Mouse (Mus musculus) MEL (cell line): ENCODE results near the gene Tesmin. TPM values are rescaled to one million over a fixed set of nuclear protein-coding genes. Genes with fewer than 3 reads are reported as not detected.
A peak's percentile ranks its signal among the peaks of the same experiment; 100 is the strongest.

Experiments used
- DNase-seq: peaks from one replicate; pipeline ENCODE4 v3.0.0; 2011; ENCODE audit warnings: low read depth, low spot score
- H3K27ac ChIP-seq: 2 replicates; pipeline ENCODE4 v1.5.1; 2012; ENCODE audit warnings: low read depth, mild to moderate bottlenecking, control low read depth, low read length, moderate library complexity; ENCODE audit not compliant: control insufficient read depth
- H3K27me3 ChIP-seq, 2 experiments: fragments of 150-350 bp in 1 of 2; sonication (generic) in 1 of 2; 2 replicates each; pipeline ENCODE4 v1.6.1; 2012; ENCODE audit warnings: low read length in 2 of 2, mild to moderate bottlenecking in 2 of 2, improper control_type of control experiment in 1 of 2, moderate library complexity in 1 of 2; ENCODE audit not compliant: insufficient read depth in 2 of 2, control insufficient read depth in 1 of 2
- H3K36me3 ChIP-seq, 2 experiments: 2 replicates each; pipeline ENCODE4 v1.6.1; 2012 to 2014; ENCODE audit warnings: low read length in 2 of 2, improper control_type of control experiment in 1 of 2, inconsistent platforms in 1 of 2, mild to moderate bottlenecking in 1 of 2; ENCODE audit not compliant: insufficient read depth in 2 of 2, control insufficient read depth in 1 of 2
- H3K4me1 ChIP-seq, 2 experiments: fragments of 150-350 bp in 1 of 2; sonication (generic) in 1 of 2; 2 replicates each; pipeline ENCODE4 v1.6.1; 2012; ENCODE audit warnings: low read length in 2 of 2, improper control_type of control experiment in 1 of 2, mild to moderate bottlenecking in 1 of 2; ENCODE audit not compliant: insufficient read depth in 2 of 2, control insufficient read depth in 1 of 2
- H3K4me3 ChIP-seq, 2 experiments: fragments of 150-350 bp in 1 of 2; sonication (generic) in 1 of 2; 2 replicates each; pipeline ENCODE4 v1.5.1; 2012; ENCODE audit warnings: low read depth in 2 of 2, low read length in 2 of 2, mild to moderate bottlenecking in 2 of 2, moderate library complexity in 2 of 2, control low read depth in 1 of 2, improper control_type of control experiment in 1 of 2; ENCODE audit not compliant: control insufficient read depth in 1 of 2, insufficient read depth in 1 of 2
- H3K79me2 ChIP-seq: 2 replicates; pipeline ENCODE4 v1.6.1; 2012; ENCODE audit warnings: mild to moderate bottlenecking, low read length, moderate library complexity; ENCODE audit not compliant: control insufficient read depth, poor library complexity, insufficient read depth
- H3K9ac ChIP-seq: 2 replicates; pipeline ENCODE4 v1.6.1; 2012; ENCODE audit warnings: low read depth, mild to moderate bottlenecking, control low read depth, low read length, moderate library complexity; ENCODE audit not compliant: control insufficient read depth, poor library complexity, severe bottlenecking
- H3K9me3 ChIP-seq: fragments of 150-350 bp; sonication (generic); replicated peaks from 2 replicates; pipeline ENCODE4 v1.6.1; 2012; ENCODE audit warnings: mild to moderate bottlenecking, low read length, improper control_type of control experiment, moderate library complexity; ENCODE audit not compliant: insufficient read depth
- CHD1 ChIP-seq: IDR thresholded peaks from 2 replicates; pipeline ENCODE4 v1.6.1; 2012; ENCODE audit warnings: low read depth, mild to moderate bottlenecking, inconsistent platforms, low read length, improper control_type of control experiment
- CHD2 ChIP-seq: IDR thresholded peaks from 2 replicates; pipeline ENCODE4 v1.6.1; 2011; ENCODE audit warnings: low read length, improper control_type of control experiment
- CTCF ChIP-seq, 3 experiments: IDR thresholded peaks in 2 of 3; conservative IDR thresholded peaks in 1 of 3; 2 replicates each; pipeline ENCODE4 v1.5.1; 2011 to 2012; ENCODE audit warnings: low read length in 3 of 3, low read depth in 2 of 3, mild to moderate bottlenecking in 2 of 3, improper control_type of control experiment in 1 of 3, inconsistent platforms in 1 of 3, mixed read lengths in 1 of 3, moderate library complexity in 1 of 3; ENCODE audit not compliant: control insufficient read depth in 1 of 3, insufficient read depth in 1 of 3, poor library complexity in 1 of 3, severe bottlenecking in 1 of 3
- ETS1 ChIP-seq: IDR thresholded peaks from 2 replicates; pipeline ENCODE4 v1.6.1; 2012; ENCODE audit warnings: low read depth, mild to moderate bottlenecking, inconsistent platforms, low read length, improper control_type of control experiment, moderate library complexity
- GABPA ChIP-seq: IDR thresholded peaks from 2 replicates; pipeline ENCODE4 v1.6.1; 2012; ENCODE audit warnings: low read depth, mild to moderate bottlenecking, inconsistent platforms, low read length, improper control_type of control experiment, moderate library complexity
- HCFC1 ChIP-seq: IDR thresholded peaks from 2 replicates; pipeline ENCODE4 v1.6.1; 2012; ENCODE audit warnings: low read depth, mild to moderate bottlenecking, inconsistent platforms, low read length, improper control_type of control experiment, moderate library complexity
- JUND ChIP-seq: IDR thresholded peaks from 2 replicates; pipeline ENCODE4 v1.6.1; 2011; ENCODE audit warnings: low read depth, mild to moderate bottlenecking, improper control_type of control experiment, low read length
- MAFK ChIP-seq: IDR thresholded peaks from 2 replicates; pipeline ENCODE4 v1.6.1; 2011; ENCODE audit warnings: low read depth, mild to moderate bottlenecking, low read length, improper control_type of control experiment, borderline replicate concordance
- MAX ChIP-seq: IDR thresholded peaks from 2 replicates; pipeline ENCODE4 v1.6.1; 2011; ENCODE audit warnings: low read length, improper control_type of control experiment
- MAZ ChIP-seq: IDR thresholded peaks from 2 replicates; pipeline ENCODE4 v1.6.1; 2012; ENCODE audit warnings: low read depth, mild to moderate bottlenecking, inconsistent platforms, low read length, improper control_type of control experiment
- MEF2A ChIP-seq: IDR thresholded peaks from 2 replicates; pipeline ENCODE4 v1.6.1; 2014; ENCODE audit warnings: low read depth, mild to moderate bottlenecking, inconsistent platforms, low read length, improper control_type of control experiment; ENCODE audit not compliant: poor library complexity, insufficient replicate concordance, severe bottlenecking; ENCODE audit errors: extremely low read depth
- MXI1 ChIP-seq: IDR thresholded peaks from 2 replicates; pipeline ENCODE4 v1.6.1; 2011; ENCODE audit warnings: mild to moderate bottlenecking, low read depth, low read length, improper control_type of control experiment
- MYB ChIP-seq: IDR thresholded peaks from 2 replicates; pipeline ENCODE4 v1.6.1; 2011; ENCODE audit warnings: mild to moderate bottlenecking, low read depth, low read length, improper control_type of control experiment
- MYC ChIP-seq: IDR thresholded peaks from 2 replicates; pipeline ENCODE4 v1.6.1; 2011; ENCODE audit warnings: low read depth, mild to moderate bottlenecking, low read length, improper control_type of control experiment, moderate library complexity
- NELFE ChIP-seq: IDR thresholded peaks from 2 replicates; pipeline ENCODE4 v1.6.1; 2011; ENCODE audit warnings: low read depth, low read length, improper control_type of control experiment
- POLR2A ChIP-seq, 2 experiments: IDR thresholded peaks; 2 replicates each; pipeline ENCODE4 v1.6.1; 2011 to 2012; ENCODE audit warnings: low read length in 2 of 2, mild to moderate bottlenecking in 2 of 2, control low read depth in 1 of 2, improper control_type of control experiment in 1 of 2, low read depth in 1 of 2, moderate library complexity in 1 of 2; ENCODE audit not compliant: control insufficient read depth in 1 of 2, insufficient read depth in 1 of 2, poor library complexity in 1 of 2
- POLR2AphosphoS5 ChIP-seq: IDR thresholded peaks from 2 replicates; pipeline ENCODE4 v1.6.1; 2012; ENCODE audit warnings: low read depth, borderline replicate concordance, mild to moderate bottlenecking, inconsistent platforms, low read length, moderate library complexity, mixed read lengths
- RAD21 ChIP-seq: IDR thresholded peaks from 2 replicates; pipeline ENCODE4 v1.6.1; 2011; ENCODE audit warnings: mild to moderate bottlenecking, low read depth, low read length, improper control_type of control experiment
- RCOR1 ChIP-seq: IDR thresholded peaks from 2 replicates; pipeline ENCODE4 v1.6.1; 2012; ENCODE audit warnings: low read depth, mild to moderate bottlenecking, inconsistent platforms, low read length, improper control_type of control experiment
- SIN3A ChIP-seq: IDR thresholded peaks from 2 replicates; pipeline ENCODE4 v1.6.1; 2012; ENCODE audit warnings: low read length, improper control_type of control experiment, inconsistent platforms
- SMC3 ChIP-seq: IDR thresholded peaks from 2 replicates; pipeline ENCODE4 v1.6.1; 2011; ENCODE audit warnings: low read depth, low read length, improper control_type of control experiment
- TAL1 ChIP-seq: IDR thresholded peaks from 2 replicates; pipeline ENCODE4 v1.6.1; 2012; ENCODE audit warnings: mild to moderate bottlenecking, inconsistent platforms, low read length, moderate library complexity, mixed read lengths
- TCF12 ChIP-seq: IDR thresholded peaks from 2 replicates; pipeline ENCODE4 v1.6.1; 2014; ENCODE audit warnings: low read depth, mild to moderate bottlenecking, inconsistent platforms, low read length, improper control_type of control experiment, moderate library complexity
- UBTF ChIP-seq: IDR thresholded peaks from 2 replicates; pipeline ENCODE4 v1.6.1; 2012; ENCODE audit warnings: low read depth, mild to moderate bottlenecking, inconsistent platforms, low read length, improper control_type of control experiment, moderate library complexity, borderline replicate concordance; ENCODE audit not compliant: insufficient read depth
- USF1 ChIP-seq: IDR thresholded peaks from 2 replicates; pipeline ENCODE4 v1.6.1; 2014; ENCODE audit warnings: low read depth, mild to moderate bottlenecking, inconsistent platforms, low read length, improper control_type of control experiment, moderate library complexity
- USF2 ChIP-seq, 2 experiments: IDR thresholded peaks; 2 replicates each; pipeline ENCODE4 v1.6.1; 2011 to 2012; ENCODE audit warnings: improper control_type of control experiment in 2 of 2, low read length in 2 of 2, borderline replicate concordance in 1 of 2, inconsistent platforms in 1 of 2, low read depth in 1 of 2, mild to moderate bottlenecking in 1 of 2; ENCODE audit not compliant: insufficient read depth in 1 of 2
- ZC3H11A ChIP-seq: IDR thresholded peaks from 2 replicates; pipeline ENCODE4 v1.6.1; 2012; ENCODE audit warnings: low read depth, mild to moderate bottlenecking, inconsistent platforms, low read length, improper control_type of control experiment
- ZMIZ1 ChIP-seq: IDR thresholded peaks from 2 replicates; pipeline ENCODE4 v1.6.1; 2012; ENCODE audit warnings: low read depth, mild to moderate bottlenecking, inconsistent platforms, low read length, improper control_type of control experiment, moderate library complexity
- polyA plus RNA-seq, 2 experiments: library from polyadenylated mRNA; stranded (reverse) in 1 of 2; unstranded in 1 of 2; fragments of >175 nt in 1 of 2; fragments of >200 nt in 1 of 2; gene quantifications; 2 replicates each; pipeline versions ENCODE4 v1.2.1 to v1.2.4; 2012; ENCODE audit warnings: low replicate concordance in 2 of 2, low read depth in 1 of 2; ENCODE audit not compliant: insufficient read length in 2 of 2, insufficient read depth in 1 of 2, missing spikeins in 1 of 2
- total RNA-seq: library from RNA; depleted of rRNA; stranded (reverse); fragments of 300-350 nt; gene quantifications from 2 replicates; pipeline ENCODE4 v1.2.3, GENCODE M21; 2012

The Tesmin gene
- total and polyA plus RNA-seq, 3 experiments, result 2.1 to 2.2 TPM; not detected in 1

GRCm38 (mm10) chr19:3435824-3436223, 47.2 kb downstream of the Tesmin start:
- H3K36me3 ChIP-seq, result no peaks in the 10 kb centered on the region
- no peaks in the 10 kb centered on the region for H3K9me3 ChIP-seq
- peaks cover 0 to 2% of the 10 kb centered on the region in 2 experiments; a peak in 1 of 4 replicates for H3K27me3 ChIP-seq
- no peak overlapping the region for H3K27ac ChIP-seq
- no peak overlapping the region for H3K9ac ChIP-seq
- TF ChIP-seq ETS1, result no peak
- TF ChIP-seq GABPA, result no peak
- TF ChIP-seq MAX, result no peak
- TF ChIP-seq USF2 (IDR thresholded peaks at IDR 0.05; ENCODE audit: borderline replicate concordance in 1 of 2, insufficient read depth in 1 of 2, low read depth in 1 of 2, low read length in 2 of 2), result no peak
- no peak for TF ChIP-seq NELFE
- no peak for TF ChIP-seq UBTF
- TF ChIP-seq POLR2A (IDR thresholded peaks at IDR 0.05; ENCODE audit: control insufficient read depth in 1 of 2, insufficient read depth in 1 of 2, low read depth in 1 of 2, low read length in 2 of 2, poor library complexity in 1 of 2), result no peak
- no peak for TF ChIP-seq CTCF (IDR thresholded peaks at IDR 0.05 in 2 of 3, conservative IDR thresholded peaks at IDR 0.05 in 1 of 3; ENCODE audit: control insufficient read depth in 1 of 3, insufficient read depth in 1 of 3, low read depth in 2 of 3, low read length in 3 of 3, poor library complexity in 1 of 3, severe bottlenecking in 1 of 3)
- no peak for TF ChIP-seq HCFC1
- no peak for TF ChIP-seq MYB
- no peak for TF ChIP-seq RCOR1
- TF ChIP-seq TAL1, result no peak
- TF ChIP-seq CHD2, result no peak
- TF ChIP-seq ZMIZ1, result no peak
- no peak for TF ChIP-seq SIN3A
- TF ChIP-seq JUND, result no peak
- no peak for TF ChIP-seq MAFK
- no peak for TF ChIP-seq MAZ
- no peak for TF ChIP-seq MXI1
- TF ChIP-seq CHD1, result no peak
- DNase-seq, result no peak
- no peaks in the 10 kb centered on the region for H3K79me2 ChIP-seq
- no peak overlapping the region for H3K4me3 ChIP-seq
- no peaks in the 10 kb centered on the region for H3K4me1 ChIP-seq

GRCm38 (mm10) chr19:3436840-3437239, 48.2 kb downstream of the Tesmin start:
- Histone ChIP-seq H3K9ac (no peak overlapping the region), H3K27me3 (peaks cover 0 to 2% of the 10 kb centered on the region in 2 experiments; a peak in 1 of 4 replicates), H3K79me2 (no peaks in the 10 kb centered on the region), H3K36me3 (no peaks in the 10 kb centered on the region), H3K4me1 (no peaks in the 10 kb centered on the region), H3K27ac (no peak overlapping the region), H3K9me3 (no peaks in the 10 kb centered on the region), H3K4me3 (no peak overlapping the region)
- DNase-seq, result peak; percentile 75
- peak; percentile 53; the same call in 1 of the 2 replicates for TF ChIP-seq MAX
- peak; percentile 27; the same call in 1 of the 2 replicates for TF ChIP-seq ZC3H11A
- no peak for TF ChIP-seq MEF2A
- no peak for TF ChIP-seq TCF12
- peak; percentile 67 for TF ChIP-seq RAD21
- peak; percentile 60 for TF ChIP-seq SMC3
- TF ChIP-seq MXI1, result no peak
- TF ChIP-seq POLR2AphosphoS5, result no peak
- 0 out of 2 replicates have a peak, but pooled peaks have one; percentile 25 for TF ChIP-seq MYC
- peak; percentile 70 for TF ChIP-seq USF1
- peak; percentile 86 to 92 (median 92) for TF ChIP-seq CTCF (IDR thresholded peaks at IDR 0.05 in 2 of 3, conservative IDR thresholded peaks at IDR 0.05 in 1 of 3; ENCODE audit: control insufficient read depth in 1 of 3, insufficient read depth in 1 of 3, low read depth in 2 of 3, low read length in 3 of 3, poor library complexity in 1 of 3, severe bottlenecking in 1 of 3)
- no peak for TF ChIP-seq ETS1
